Mouse (Mus musculus): ENCODE measurements around the gene Ptov1. TPM values are rescaled to one million over a fixed set of nuclear protein-coding genes. Genes with fewer than 3 reads are reported as not detected.

Ptov1 gene
- polyA plus RNA-seq, 2 experiments, result 35.0 to 47.3 TPM

- peak in 1 of 3 experiments; percentile 41 for DNase-seq (ENCODE audit: low read depth in 3 of 3, low spot score in 3 of 3)
- peaks cover 10% of the 10 kb centered on the region for H3K36me3 ChIP-seq (replicated peaks; ENCODE audit: control insufficient read depth, insufficient read depth, low read depth)
- ATAC-seq (ENCODE audit: insufficient read depth), result no peak
- H3K4me1 ChIP-seq (replicated peaks; ENCODE audit: control insufficient read depth in 2 of 2, insufficient read depth in 2 of 2, low read length in 1 of 2), result peaks cover 13 to 17% of the 10 kb centered on the region in 2 experiments
- peak; percentile 98 for TF ChIP-seq CTCF (IDR thresholded peaks at IDR 0.05; ENCODE audit: low read depth)
- no peak for TF ChIP-seq EP300 (IDR thresholded peaks at IDR 0.05; ENCODE audit: low read depth)
- 56% methylated on average over 22 of the region's 22 CpGs for WGBS (ENCODE audit: insufficient replicate concordance)
- H3K9me3 ChIP-seq (ENCODE audit: control insufficient read depth, low read length), result no peaks in the 10 kb centered on the region
- H3K9ac ChIP-seq (replicated peaks), result no peak overlapping the region
- H3K27ac ChIP-seq, result no peak overlapping the region
- H3K4me3 ChIP-seq (ENCODE audit: insufficient read depth in 1 of 2, low read depth in 2 of 2, low read length in 2 of 2), result no peak overlapping the region
- H3K27me3 ChIP-seq (ENCODE audit: control insufficient read depth, insufficient read depth, low read length), result no peaks in the 10 kb centered on the region
- H3K4me2 ChIP-seq (ENCODE audit: low read depth), result no peak overlapping the region
Measured at GRCm38 (mm10) chr7:44860576-44861428, 8.8 kb downstream of the Ptov1 start.

- H3K9me3 ChIP-seq (ENCODE audit: control insufficient read depth, low read length), result no peaks in the 10 kb centered on the region
- no peak for ATAC-seq (ENCODE audit: insufficient read depth)
- 79% methylated on average over 11 of the region's 11 CpGs for WGBS (ENCODE audit: insufficient replicate concordance)
- peaks cover 10% of the 10 kb centered on the region for H3K36me3 ChIP-seq (replicated peaks; ENCODE audit: control insufficient read depth, insufficient read depth, low read depth)
- H3K27ac ChIP-seq, result no peak overlapping the region
- no peak overlapping the region for H3K9ac ChIP-seq (replicated peaks)
- H3K27me3 ChIP-seq (ENCODE audit: control insufficient read depth, insufficient read depth, low read length), result no peaks in the 10 kb centered on the region
- H3K4me2 ChIP-seq (ENCODE audit: low read depth), result no peak overlapping the region
- no peak overlapping the region for H3K4me3 ChIP-seq (ENCODE audit: insufficient read depth in 1 of 2, low read depth in 2 of 2, low read length in 2 of 2)
- no peak for DNase-seq (ENCODE audit: low read depth in 3 of 3, low spot score in 3 of 3)
- peaks cover 22 to 26% of the 10 kb centered on the region in 2 experiments for H3K4me1 ChIP-seq (replicated peaks; ENCODE audit: control insufficient read depth in 2 of 2, insufficient read depth in 2 of 2, low read length in 1 of 2)
- TF ChIP-seq EP300 (IDR thresholded peaks at IDR 0.05; ENCODE audit: low read depth), result no peak
- TF ChIP-seq CTCF (IDR thresholded peaks at IDR 0.05; ENCODE audit: low read depth), result no peak
Measured at GRCm38 (mm10) chr7:44859896-44860295, 9.7 kb downstream of the Ptov1 start.

GRCm38 (mm10) chr7:44857905-44858304 is 11.7 kb downstream of the Ptov1 start:
- Histone ChIP-seq H3K27me3 (ENCODE audit: control insufficient read depth, insufficient read depth, low read length) (no peaks in the 10 kb centered on the region), H3K27ac (peak overlapping the region; percentile 92), H3K4me2 (ENCODE audit: low read depth) (peak overlapping the region; percentile 83), H3K4me3 (ENCODE audit: insufficient read depth in 1 of 2, low read depth in 2 of 2, low read length in 2 of 2) (peak overlapping the region; percentile 89 to 96), H3K9ac (replicated peaks) (peak overlapping the region; percentile 83), H3K4me1 (replicated peaks; ENCODE audit: control insufficient read depth in 2 of 2, insufficient read depth in 2 of 2, low read length in 1 of 2) (peaks cover 27 to 28% of the 10 kb centered on the region in 2 experiments), H3K36me3 (replicated peaks; ENCODE audit: control insufficient read depth, insufficient read depth, low read depth) (peaks cover 4% of the 10 kb centered on the region; the same call in 1 of the 2 replicates), H3K9me3 (ENCODE audit: control insufficient read depth, low read length) (no peaks in the 10 kb centered on the region)
- ATAC-seq (ENCODE audit: insufficient read depth) (no peak), DNase-seq (ENCODE audit: low read depth in 3 of 3, low spot score in 3 of 3) (peak; percentile 74 to 77 (median 75))
- no peak for TF ChIP-seq CTCF (IDR thresholded peaks at IDR 0.05; ENCODE audit: low read depth)
- TF ChIP-seq EP300 (IDR thresholded peaks at IDR 0.05; ENCODE audit: low read depth), result no peak
- 22% methylated on average over 8 of the region's 8 CpGs for WGBS (ENCODE audit: insufficient replicate concordance)

GRCm38 (mm10) chr7:44857042-44857552 is 12.5 kb downstream of the Ptov1 start, which contains the start of gene Pnkp:
Pnkp (plus strand) TSS chr7:44857139.
- H3K27me3 ChIP-seq (ENCODE audit: control insufficient read depth, insufficient read depth, low read length), result no peaks in the 10 kb centered on the region
- H3K4me2 ChIP-seq (ENCODE audit: low read depth), result peak within 1 kb of the TSS; percentile 83
- H3K4me1 ChIP-seq (replicated peaks; ENCODE audit: control insufficient read depth in 2 of 2, insufficient read depth in 2 of 2, low read length in 1 of 2), result peaks cover 27 to 28% of the 10 kb centered on the region in 2 experiments
- WGBS (ENCODE audit: insufficient replicate concordance), result under 1% methylated on average over 32 of the region's 32 CpGs
- peak within 1 kb of the TSS; percentile 89 to 96 for H3K4me3 ChIP-seq (ENCODE audit: insufficient read depth in 1 of 2, low read depth in 2 of 2, low read length in 2 of 2)
- peak within 1 kb of the TSS; percentile 92 for H3K27ac ChIP-seq
- TF ChIP-seq EP300 (IDR thresholded peaks at IDR 0.05; ENCODE audit: low read depth) (no peak), CTCF (IDR thresholded peaks at IDR 0.05; ENCODE audit: low read depth) (peak; percentile 18; the same call in 1 of the 2 replicates)
- ATAC-seq (ENCODE audit: insufficient read depth), result peak; percentile 40
- H3K36me3 ChIP-seq (replicated peaks; ENCODE audit: control insufficient read depth, insufficient read depth, low read depth), result no peaks in the 10 kb centered on the region; the same call in 1 of the 2 replicates
- peak; percentile 74 to 81 (median 76) for DNase-seq (ENCODE audit: low read depth in 3 of 3, low spot score in 3 of 3)
- H3K9me3 ChIP-seq (ENCODE audit: control insufficient read depth, low read length), result no peaks in the 10 kb centered on the region
- peak within 1 kb of the TSS; percentile 83 for H3K9ac ChIP-seq (replicated peaks)
